Mouse (Mus musculus): Measurements from ENCODE around the gene Rhox3a.
"Not testable (repeated sequence)": the region's sequence is repeated elsewhere in the genome, so short reads cannot be mapped to it uniquely, and the experiment has no call there.

Gene Rhox3a

GRCm38 (mm10) chrX:37249619-37250018 lies at the start of gene Rhox3a:
Gene Rhox3a (plus strand): TSS chrX:37249919.
- DNase-seq, result not testable (repeated sequence)

GRCm38 (mm10) chrX:37210941-37211340 lies 38.8 kb upstream of the Rhox3a start, which contains the start of gene Gm9:
Gene Gm9 (minus strand): TSS chrX:37211041.
- DNase-seq, result no peak

- DNase-seq, result not testable (repeated sequence)
These were observed 27.6 kb upstream of the Rhox3a start, which contains the start of gene Rhox1 for GRCm38 (mm10) chrX:37222158-37222557. Gene Rhox1 (minus strand): TSS chrX:37222258.

- DNase-seq, result not testable (repeated sequence)
These were observed 5.0 kb upstream of the Rhox3a start, which contains the start of gene Rhox2a for GRCm38 (mm10) chrX:37244676-37245075. Gene Rhox2a (plus strand): TSS chrX:37244976.

GRCm38 (mm10) chrX:37265038-37265437 lies 15.3 kb downstream of the Rhox3a start, which contains the start of gene Rhox4a:
Gene Rhox4a (plus strand): TSS chrX:37265338.
- not testable (repeated sequence) for DNase-seq

Data from cerebellum, adult 11-12 months (tissue).